Mouse (Mus musculus): ENCODE data around the gene Sec13. TPM values are rescaled to one million over a fixed set of nuclear protein-coding genes. Genes with fewer than 3 reads are reported as not detected.

Sec13 gene
- total and polyA plus RNA-seq, 3 experiments: 145 to 257 (median 209) TPM

DNA sequence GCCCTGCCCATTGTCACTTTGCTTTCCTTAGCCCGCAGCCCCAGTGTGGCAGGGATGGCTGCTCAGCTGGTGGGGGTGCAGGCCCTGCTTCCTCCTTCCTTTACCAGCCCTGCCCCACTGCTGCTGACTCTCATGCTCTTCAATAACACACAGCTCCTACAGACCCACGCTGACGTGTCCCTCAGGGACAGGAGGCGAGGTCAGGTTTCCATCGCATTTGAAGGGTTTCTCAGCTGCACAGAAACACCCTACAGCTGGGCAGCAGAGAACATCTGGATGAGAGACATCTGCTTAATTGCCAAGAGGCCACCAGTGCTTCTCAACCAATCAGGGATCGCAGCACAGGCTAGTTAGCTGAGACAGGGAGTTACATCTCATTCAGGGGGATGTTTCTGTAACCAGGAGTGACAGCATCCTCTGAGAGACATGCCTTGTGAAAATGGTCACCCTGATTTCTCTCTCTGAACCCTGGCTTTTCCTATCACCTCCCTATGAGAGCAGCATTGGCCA lies 47.0 kb upstream of the Sec13 start:
- in situ Hi-C loops (cut with MboI; ENCODE audit: low pct_ligation_motif_present, low pct_unique_long_range_greater_than_20kb, low sequenced_read_pairs): no loop called here
- Histone ChIP-seq H3K79me2 (replicated peaks; ENCODE audit: control insufficient read depth, extremely low read depth, insufficient read depth, poor library complexity, severe bottlenecking) (no peaks in the 10 kb centered on the region), H3K4me2 (ENCODE audit: insufficient read depth, low read depth, poor library complexity, severe bottlenecking) (no peak overlapping the region), H3K4me3 (replicated peaks in 1 of 3; ENCODE audit: low read depth in 2 of 3, low read length in 2 of 3, poor library complexity in 1 of 3) (no peak overlapping the region), H3K27me3 (replicated peaks) (peaks cover 86% of the 10 kb centered on the region), H3K36me3 (replicated peaks in 1 of 2; ENCODE audit: control insufficient read depth in 1 of 2, insufficient read depth in 1 of 2, low read length in 1 of 2) (no peaks in the 10 kb centered on the region), H3K9me3 (replicated peaks; ENCODE audit: low read length) (peaks cover 3% of the 10 kb centered on the region), H3K4me1 (ENCODE audit: control insufficient read depth in 1 of 2, insufficient read depth in 2 of 2) (peaks cover 4 to 9% of the 10 kb centered on the region in 2 experiments; a peak in 2 of 4 replicates), H3K9ac (ENCODE audit: insufficient read depth, low read depth) (no peak overlapping the region), H3K27ac (ENCODE audit: insufficient read depth, low read depth) (no peak overlapping the region)
- dilution Hi-C loops (cut with MboI; ENCODE audit: extremely low pct_ligation_motif_present, extremely low pct_unique_long_range_greater_than_20kb, low sequenced_read_pairs): no loop called here
- DNase-seq (ENCODE audit: extremely low read depth): peak; percentile 17
- TF ChIP-seq GABPA (IDR thresholded peaks at IDR 0.05; ENCODE audit: insufficient replicate concordance, low read depth, low read length) (no peak), TCF12 (IDR thresholded peaks at IDR 0.05; ENCODE audit: low read depth, low read length) (peak; percentile 55), ZC3H11A (IDR thresholded peaks at IDR 0.05; ENCODE audit: low read depth, low read length) (no peak)

DNA sequence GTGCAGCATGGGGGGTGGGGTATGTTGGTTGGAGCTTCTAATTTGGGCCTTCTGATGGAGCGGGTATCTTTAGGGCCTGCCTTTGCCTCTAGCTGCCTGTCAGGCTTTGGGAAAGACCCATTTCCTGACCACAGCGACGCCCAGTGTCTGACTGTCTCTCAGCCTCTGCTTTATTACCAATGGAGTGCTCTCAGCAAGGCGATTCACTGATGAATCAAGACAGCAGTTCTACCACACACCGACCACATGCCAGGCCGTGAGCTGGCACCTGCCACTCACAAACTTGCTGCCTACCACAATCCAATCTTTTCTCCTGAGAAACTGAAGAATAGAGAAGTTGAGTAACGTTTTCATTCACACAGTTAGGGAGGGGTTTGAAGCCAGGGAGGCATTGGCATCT lies 45.1 kb upstream of the Sec13 start:
- dilution Hi-C loops (cut with MboI; ENCODE audit: extremely low pct_ligation_motif_present, extremely low pct_unique_long_range_greater_than_20kb, low sequenced_read_pairs): no loop called here
- no peak overlapping the region for H3K4me3 ChIP-seq (replicated peaks in 1 of 3; ENCODE audit: low read depth in 2 of 3, low read length in 2 of 3, poor library complexity in 1 of 3)
- H3K4me2 ChIP-seq (ENCODE audit: insufficient read depth, low read depth, poor library complexity, severe bottlenecking): no peak overlapping the region
- no peak for DNase-seq (ENCODE audit: extremely low read depth)
- H3K27ac ChIP-seq (ENCODE audit: insufficient read depth, low read depth): no peak overlapping the region
- no peaks in the 10 kb centered on the region for H3K79me2 ChIP-seq (replicated peaks; ENCODE audit: control insufficient read depth, extremely low read depth, insufficient read depth, poor library complexity, severe bottlenecking)
- peaks cover 3% of the 10 kb centered on the region for H3K9me3 ChIP-seq (replicated peaks; ENCODE audit: low read length)
- H3K4me1 ChIP-seq (ENCODE audit: control insufficient read depth in 1 of 2, insufficient read depth in 2 of 2): peaks cover 4 to 9% of the 10 kb centered on the region in 2 experiments; a peak in 2 of 4 replicates
- H3K27me3 ChIP-seq (replicated peaks): peaks cover 87% of the 10 kb centered on the region
- in situ Hi-C loops (cut with MboI; ENCODE audit: low pct_ligation_motif_present, low pct_unique_long_range_greater_than_20kb, low sequenced_read_pairs): no loop called here
- no peaks in the 10 kb centered on the region for H3K36me3 ChIP-seq (replicated peaks in 1 of 2; ENCODE audit: control insufficient read depth in 1 of 2, insufficient read depth in 1 of 2, low read length in 1 of 2)
- TF ChIP-seq MAZ (IDR thresholded peaks at IDR 0.05; ENCODE audit: low read depth, low read length) (no peak), CTCF (conservative IDR thresholded peaks at IDR 0.05 in 1 of 2, IDR thresholded peaks at IDR 0.05 in 1 of 2; ENCODE audit: low read depth in 2 of 2, low read length in 2 of 2) (peak in 1 of 2 experiments; percentile 34; a peak in 2 of 4 replicates), SMC3 (IDR thresholded peaks at IDR 0.05; ENCODE audit: low read depth, low read length) (0 out of 2 replicates have a peak, but pooled peaks have one; percentile 5)
- H3K9ac ChIP-seq (ENCODE audit: insufficient read depth, low read depth): no peak overlapping the region

DNA sequence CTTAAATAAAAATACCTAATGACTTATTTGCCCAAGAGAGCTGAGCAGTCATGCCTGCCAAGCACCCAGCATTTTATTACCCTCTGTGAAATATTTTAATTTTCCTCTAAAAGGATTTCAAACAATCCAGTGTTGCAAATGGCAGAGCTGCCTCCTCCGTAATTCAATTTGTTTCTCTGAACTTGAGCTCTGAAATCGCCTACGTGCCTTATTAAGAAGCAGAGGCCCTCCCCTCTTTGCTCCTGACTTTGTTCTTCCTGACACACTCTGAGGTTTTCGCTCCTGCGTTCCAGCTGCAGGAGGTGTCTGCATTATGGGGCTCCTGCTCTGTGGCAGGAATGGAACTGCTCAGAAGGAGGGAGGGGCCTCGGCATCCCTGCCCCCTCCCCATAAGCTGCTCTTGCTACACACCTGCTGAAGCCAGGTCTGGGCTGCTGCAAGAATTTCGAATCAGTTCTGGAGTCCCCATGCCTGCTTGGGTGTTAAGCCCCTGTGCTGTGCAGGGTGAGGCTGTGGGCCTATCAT lies 37.7 kb upstream of the Sec13 start:
- Histone ChIP-seq H3K27ac (ENCODE audit: insufficient read depth, low read depth) (no peak overlapping the region), H3K4me2 (ENCODE audit: insufficient read depth, low read depth, poor library complexity, severe bottlenecking) (no peak overlapping the region), H3K27me3 (replicated peaks) (peaks cover 92% of the 10 kb centered on the region), H3K9me3 (replicated peaks; ENCODE audit: low read length) (no peaks in the 10 kb centered on the region), H3K4me1 (ENCODE audit: control insufficient read depth in 1 of 2, insufficient read depth in 2 of 2) (no peaks in the 10 kb centered on the region), H3K4me3 (replicated peaks in 1 of 3; ENCODE audit: low read depth in 2 of 3, low read length in 2 of 3, poor library complexity in 1 of 3) (no peak overlapping the region), H3K79me2 (replicated peaks; ENCODE audit: control insufficient read depth, extremely low read depth, insufficient read depth, poor library complexity, severe bottlenecking) (no peaks in the 10 kb centered on the region), H3K9ac (ENCODE audit: insufficient read depth, low read depth) (no peak overlapping the region), H3K36me3 (replicated peaks in 1 of 2; ENCODE audit: control insufficient read depth in 1 of 2, insufficient read depth in 1 of 2, low read length in 1 of 2) (no peaks in the 10 kb centered on the region)
- dilution Hi-C loops (cut with MboI; ENCODE audit: extremely low pct_ligation_motif_present, extremely low pct_unique_long_range_greater_than_20kb, low sequenced_read_pairs): no loop called here
- DNase-seq (ENCODE audit: extremely low read depth): no peak
- in situ Hi-C loops (cut with MboI; ENCODE audit: low pct_ligation_motif_present, low pct_unique_long_range_greater_than_20kb, low sequenced_read_pairs): no loop called here
- TF ChIP-seq ELF1 (IDR thresholded peaks at IDR 0.05; ENCODE audit: low read depth, low read length): no peak
- no peak for TF ChIP-seq TBP (conservative IDR thresholded peaks at IDR 0.05; ENCODE audit: low read depth, low read length)
- TF ChIP-seq KAT2A (IDR thresholded peaks at IDR 0.05; ENCODE audit: insufficient replicate concordance, low read length): no peak
- TF ChIP-seq CHD2 (IDR thresholded peaks at IDR 0.05; ENCODE audit: low read length): no peak
- no peak for TF ChIP-seq SMC3 (IDR thresholded peaks at IDR 0.05; ENCODE audit: low read depth, low read length)
- TF ChIP-seq EP300 (IDR thresholded peaks at IDR 0.05; ENCODE audit: low read length): no peak
- no peak for TF ChIP-seq ZKSCAN1 (IDR thresholded peaks at IDR 0.05; ENCODE audit: borderline replicate concordance, low read depth, low read length)
- no peak for TF ChIP-seq ZNF384 (IDR thresholded peaks at IDR 0.05; ENCODE audit: low read depth, low read length)
- TF ChIP-seq NRF1 (IDR thresholded peaks at IDR 0.05; ENCODE audit: low read depth, low read length): no peak
- TF ChIP-seq PAX5 (IDR thresholded peaks at IDR 0.05; ENCODE audit: low read length): no peak
- TF ChIP-seq MAFK (IDR thresholded peaks at IDR 0.05; ENCODE audit: insufficient replicate concordance, low read length): no peak
- no peak for TF ChIP-seq NELFE (IDR thresholded peaks at IDR 0.05; ENCODE audit: low read depth, low read length)
- TF ChIP-seq MAZ (IDR thresholded peaks at IDR 0.05; ENCODE audit: low read depth, low read length): no peak
- no peak for TF ChIP-seq ETS1 (conservative IDR thresholded peaks at IDR 0.05; ENCODE audit: low read depth, low read length)
- no peak for TF ChIP-seq GABPA (IDR thresholded peaks at IDR 0.05; ENCODE audit: insufficient replicate concordance, low read depth, low read length)
- TF ChIP-seq MEF2A (IDR thresholded peaks at IDR 0.05; ENCODE audit: borderline replicate concordance, low read depth, low read length): no peak
- TF ChIP-seq MYC (IDR thresholded peaks at IDR 0.05; ENCODE audit: low read depth, low read length): no peak
- no peak for TF ChIP-seq POLR2A (IDR thresholded peaks at IDR 0.05; ENCODE audit: low read depth, low read length)
